Mouse (Mus musculus) right cerebral cortex, adult 2 months (tissue): ENCODE results near the gene Egfem1.

ENCODE experiments used
- DNase-seq, 2 experiments: peaks; one replicate each; pipeline ENCODE4 v3.0.0; 2021 to 2022; ENCODE audit warnings: low spot score in 2 of 2

Egfem1 gene

DNA sequence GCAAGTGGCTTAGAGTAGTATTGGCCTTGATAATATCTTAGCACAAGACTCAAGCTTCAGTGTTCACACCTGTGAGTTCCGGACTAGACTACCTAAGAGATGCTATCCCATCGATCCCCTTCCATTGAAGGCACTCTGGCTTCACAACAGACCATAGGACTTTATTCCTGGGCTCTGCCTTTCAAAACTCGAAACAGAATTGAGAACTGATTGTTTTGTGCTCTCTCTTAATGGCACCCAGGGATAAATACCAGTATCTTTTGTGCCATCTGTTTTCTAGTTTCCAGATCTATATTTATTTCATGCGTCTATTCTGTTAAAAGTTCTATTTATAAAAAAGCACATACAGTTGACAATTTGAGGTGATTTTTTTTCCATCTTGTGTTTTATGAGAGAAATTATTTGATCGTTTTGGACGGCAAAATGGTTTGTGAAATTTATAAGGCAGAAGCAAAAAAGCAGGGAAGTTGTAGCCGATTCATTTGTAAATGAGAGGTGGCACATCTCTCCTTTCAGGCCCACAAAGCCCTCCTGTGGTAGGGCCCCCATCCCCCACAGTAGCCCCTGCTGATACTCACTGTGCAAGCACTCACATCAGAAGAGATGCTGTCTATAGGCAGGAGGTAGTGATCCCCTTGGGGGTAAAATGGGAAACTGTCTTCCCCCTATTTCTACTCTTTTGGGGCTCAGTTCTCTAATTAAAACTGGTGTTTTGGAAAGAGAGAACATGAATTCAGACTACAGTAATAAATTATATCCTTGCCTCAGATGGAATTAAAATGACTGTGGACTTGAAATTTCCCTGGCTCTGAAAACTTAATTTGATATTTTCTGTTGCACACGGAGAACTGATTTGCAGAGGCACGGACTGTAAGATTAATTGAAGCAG, 53.6 kb downstream of the Egfem1 start:
- DNase-seq = peak in 1 of 2 experiments; percentile 16

DNA sequence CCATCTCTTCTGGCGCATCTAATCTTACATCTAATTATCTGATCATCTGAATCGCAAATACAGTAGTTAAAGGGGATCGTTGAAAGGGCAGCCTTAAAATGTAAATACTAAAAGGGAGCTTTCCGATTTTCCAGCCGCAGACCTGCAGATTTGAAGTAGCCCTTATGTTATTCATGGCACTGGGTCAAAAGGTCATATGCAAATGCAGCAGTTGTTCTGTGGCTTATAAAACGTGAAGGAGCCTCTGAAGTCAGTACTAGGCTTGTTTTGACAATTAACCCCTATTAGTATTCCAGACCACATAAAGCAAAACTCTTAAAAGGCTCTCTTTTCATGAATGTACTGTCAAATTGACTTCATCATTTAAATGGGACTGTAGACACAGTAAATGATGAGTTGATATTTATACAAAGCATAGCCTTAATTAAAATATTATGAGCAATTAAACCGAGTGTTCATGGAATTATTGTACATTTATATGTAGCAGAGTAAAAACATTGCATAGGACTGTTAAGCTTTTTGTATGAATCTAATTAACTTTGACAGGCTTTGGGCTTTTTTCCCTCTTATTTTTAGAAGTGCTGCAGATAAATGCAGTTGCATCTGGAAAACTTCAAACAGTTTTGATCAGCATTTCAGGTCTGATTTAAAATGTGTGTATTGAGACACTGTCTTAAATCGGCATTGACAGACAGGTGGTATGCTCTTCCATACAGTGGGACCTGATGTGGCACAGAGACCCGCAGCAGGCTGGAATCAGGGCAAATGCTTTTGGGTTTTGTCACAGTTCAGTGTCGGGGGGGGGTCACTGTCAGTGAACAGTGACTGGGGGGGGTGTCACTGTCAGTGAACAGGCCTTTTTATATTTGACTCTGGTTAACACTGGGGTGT, 54.5 kb downstream of the Egfem1 start:
- DNase-seq = no peak

DNA sequence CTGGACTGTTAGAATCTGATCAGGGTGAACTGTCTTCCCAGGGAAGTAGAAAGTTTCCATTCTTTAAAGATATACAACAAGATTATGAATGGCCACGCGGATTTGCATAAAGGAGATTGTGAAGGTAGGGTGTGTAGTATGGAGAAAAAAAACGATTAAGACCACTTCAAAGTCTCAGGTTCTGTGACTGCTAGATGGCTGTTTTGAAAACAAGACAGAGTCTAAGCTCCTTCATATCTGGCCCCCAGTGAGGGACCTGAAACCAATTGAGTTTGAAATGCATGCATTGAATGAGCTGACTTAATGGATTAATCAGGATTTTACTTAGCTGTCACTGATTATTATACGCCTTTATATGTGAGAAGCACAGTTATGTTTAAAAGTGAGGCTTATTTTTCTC, 86.6 kb downstream of the Egfem1 start:
- no peak for DNase-seq

DNA sequence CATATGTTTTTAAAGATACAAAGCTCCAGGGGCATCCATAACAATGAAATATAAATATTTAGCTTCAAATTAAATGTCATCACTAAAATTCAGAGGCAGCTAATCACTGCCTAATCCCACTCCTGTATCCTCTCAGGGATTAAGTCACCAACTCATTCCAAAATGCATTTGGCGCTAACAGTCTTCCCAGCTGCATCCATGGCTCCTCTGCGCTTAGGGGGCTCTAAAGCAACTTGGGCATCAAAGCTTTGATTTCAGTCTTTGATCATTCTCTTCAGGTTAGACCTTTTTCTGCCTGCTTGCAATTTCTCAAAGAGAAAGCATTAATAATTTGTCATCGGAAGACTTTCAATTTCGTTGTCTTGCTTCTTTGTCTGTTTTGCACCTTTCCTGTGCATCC, 87.2 kb downstream of the Egfem1 start:
- DNase-seq = no peak

DNA sequence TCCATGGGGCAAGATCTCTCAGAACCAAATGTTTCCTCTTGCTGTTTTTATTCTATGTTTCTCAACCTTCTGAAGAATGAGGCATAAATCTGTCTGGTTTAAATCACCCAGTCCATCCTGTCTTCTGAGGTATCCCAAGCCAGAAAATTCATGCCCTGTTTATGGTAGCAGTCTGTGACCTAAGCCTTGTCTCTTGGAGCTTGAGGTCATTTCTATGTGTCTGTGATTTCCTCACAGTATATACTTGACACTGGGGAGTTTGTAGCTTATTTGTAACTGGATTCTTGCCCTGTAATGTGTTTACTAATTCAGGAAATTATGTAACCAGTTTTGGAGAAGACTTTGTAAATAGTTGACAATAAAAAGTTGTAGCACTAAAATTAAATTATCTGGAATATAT, 95.2 kb downstream of the Egfem1 start:
- no peak for DNase-seq

DNA sequence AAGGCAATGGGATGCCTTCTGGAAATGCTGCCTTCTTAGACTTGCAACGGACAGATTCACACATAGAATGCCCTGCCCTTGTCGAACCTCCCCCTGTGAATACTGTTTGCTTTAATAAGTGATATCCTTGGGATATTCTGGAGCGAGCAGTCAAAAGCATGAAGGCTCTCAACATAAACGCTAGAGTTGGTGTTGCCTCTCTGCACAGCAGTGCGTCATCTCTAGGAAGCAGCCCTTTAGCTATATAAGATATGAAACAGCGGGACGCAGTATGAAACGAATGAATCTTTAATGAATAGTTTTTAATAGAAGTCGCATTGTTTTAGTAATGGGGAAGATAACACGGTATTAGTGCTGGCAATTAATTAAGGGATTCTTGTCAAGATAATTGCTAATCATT, 101.2 kb downstream of the Egfem1 start:
- DNase-seq = no peak

DNA sequence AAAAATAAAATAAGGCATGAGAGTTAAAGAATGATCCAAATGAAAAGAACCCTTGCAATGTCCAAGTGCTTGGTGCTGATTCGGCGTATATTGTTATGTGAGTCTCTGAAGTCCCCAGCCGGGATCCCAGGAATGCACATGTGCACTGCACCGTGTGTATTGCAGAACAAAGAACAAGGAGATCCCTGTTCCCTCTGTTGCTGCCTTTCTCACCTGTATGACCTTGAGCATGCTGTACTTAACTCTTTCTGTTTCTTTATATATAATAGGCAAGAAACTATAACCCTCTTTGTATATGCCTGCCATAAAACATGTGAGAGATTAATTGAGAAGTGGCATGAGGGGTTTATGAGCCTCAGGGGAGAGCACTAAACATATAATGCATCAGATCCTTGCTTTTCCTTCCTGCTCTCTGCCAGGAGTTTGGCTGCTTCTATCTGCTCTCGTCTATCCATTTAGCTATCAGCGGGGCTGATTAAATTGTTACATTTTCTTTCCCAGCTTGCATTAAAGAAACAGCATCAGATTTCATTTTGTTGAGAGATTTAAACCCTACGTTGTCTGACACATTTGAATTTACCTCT, 101.9 kb downstream of the Egfem1 start:
- no peak for DNase-seq

DNA sequence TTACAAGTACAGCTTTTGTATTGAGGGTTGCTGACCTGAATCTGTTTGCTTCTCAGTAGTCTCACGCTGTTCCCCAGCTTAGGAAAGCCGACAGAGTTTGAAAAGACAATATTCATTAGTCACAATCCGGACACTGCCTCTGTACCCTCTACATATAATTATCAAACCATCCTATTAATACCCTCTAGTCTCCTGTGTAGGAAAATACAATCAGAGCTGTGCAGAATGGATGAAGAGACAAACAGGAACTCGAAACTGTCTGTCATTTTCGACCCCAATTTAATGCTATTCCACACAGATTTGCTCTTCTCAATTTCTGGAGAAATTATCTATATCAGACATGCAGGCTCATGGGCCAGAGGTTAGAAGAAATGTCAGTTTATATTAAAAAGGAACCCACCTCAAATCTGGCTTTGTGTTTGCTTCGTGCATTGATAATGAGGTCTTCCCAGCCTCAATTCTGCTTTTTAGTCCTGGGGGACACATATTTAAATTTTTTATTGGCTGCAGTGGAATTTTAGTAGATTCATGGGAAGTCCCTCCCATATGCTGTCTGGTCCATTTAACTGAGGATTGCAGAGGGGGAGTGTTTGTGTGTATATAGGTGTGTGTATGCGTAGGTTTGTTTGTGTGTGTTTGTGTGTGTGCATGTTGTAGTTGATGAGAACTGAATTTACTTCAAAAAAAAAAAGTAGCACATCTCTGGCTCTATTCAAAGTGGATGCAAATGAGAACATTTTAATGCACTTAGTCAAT, 102.8 kb downstream of the Egfem1 start:
- DNase-seq = no peak

DNA sequence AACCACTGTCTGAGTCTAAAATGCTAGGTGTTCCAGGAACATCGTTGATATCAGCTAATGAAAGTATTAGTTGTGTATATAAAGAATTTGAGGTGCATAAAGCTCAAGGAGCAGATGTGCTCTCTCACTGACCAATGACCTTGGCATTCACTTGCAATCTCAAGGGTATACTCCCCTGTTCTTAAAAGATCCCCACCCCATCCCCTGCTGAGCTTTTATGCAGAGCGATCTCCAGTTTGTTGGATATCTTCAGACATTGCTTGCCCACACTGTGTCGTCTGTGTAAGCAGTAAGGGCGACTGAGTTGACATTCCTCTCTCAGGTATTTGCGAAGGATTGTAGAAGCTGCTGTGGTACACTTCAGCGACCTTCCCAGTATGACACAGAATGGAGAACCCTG, 108.4 kb downstream of the Egfem1 start:
- DNase-seq = no peak

DNA sequence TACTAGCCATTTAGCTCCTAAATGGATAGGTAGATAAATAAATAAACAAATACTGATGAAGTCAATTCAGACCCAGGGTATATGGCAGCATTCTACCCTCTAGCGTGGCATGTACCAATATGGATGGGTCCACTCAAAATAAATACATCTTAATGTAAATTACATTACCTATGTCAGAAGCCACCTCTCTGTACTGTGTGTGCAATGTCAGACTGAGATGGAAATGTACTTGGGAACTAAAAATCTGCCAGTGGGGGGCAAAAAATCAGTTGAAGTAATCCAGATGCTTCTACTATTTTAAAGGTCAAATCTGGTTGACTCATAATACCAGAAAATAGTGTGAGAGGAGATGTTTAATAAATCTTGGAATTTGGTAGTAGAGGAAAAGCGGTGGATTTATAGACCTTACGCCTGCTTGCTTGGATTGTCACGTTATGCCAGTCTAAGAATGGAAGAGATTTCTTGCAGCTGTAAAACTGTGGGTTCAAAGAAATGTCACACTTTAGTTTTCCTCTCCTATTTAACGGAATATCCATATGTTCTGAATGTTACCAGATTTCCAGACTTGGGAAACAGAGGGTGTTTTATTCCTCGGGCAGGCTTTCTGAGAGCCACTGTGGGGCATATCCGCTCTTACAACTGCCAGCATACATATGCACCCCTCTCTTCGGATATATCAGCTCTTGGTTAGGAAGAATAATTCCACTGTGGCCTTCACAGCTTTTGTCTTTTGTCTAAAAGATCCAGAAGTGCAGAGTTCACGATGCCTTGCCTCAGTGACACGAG, 116.1 kb downstream of the Egfem1 start:
- no peak for DNase-seq

DNA sequence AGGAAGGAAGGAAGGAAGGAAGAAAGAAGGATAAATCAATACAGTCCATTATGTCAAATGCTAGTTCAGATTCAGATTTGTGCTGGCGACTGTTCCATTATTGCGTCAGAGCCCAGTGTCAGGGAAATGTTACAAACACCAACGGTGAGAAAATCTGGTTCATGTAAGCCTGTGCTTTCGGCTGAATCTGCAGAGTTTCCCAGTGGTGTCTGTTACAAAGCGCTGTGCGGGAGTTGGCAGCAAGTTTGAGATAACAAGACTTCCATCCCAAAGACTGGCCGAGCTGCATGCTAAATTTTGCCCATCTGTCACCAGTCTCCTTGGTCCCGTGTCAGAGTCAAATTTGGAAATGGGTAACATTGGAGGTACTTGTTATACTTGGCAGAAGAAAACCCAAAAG, 118.8 kb downstream of the Egfem1 start:
- DNase-seq = no peak

DNA sequence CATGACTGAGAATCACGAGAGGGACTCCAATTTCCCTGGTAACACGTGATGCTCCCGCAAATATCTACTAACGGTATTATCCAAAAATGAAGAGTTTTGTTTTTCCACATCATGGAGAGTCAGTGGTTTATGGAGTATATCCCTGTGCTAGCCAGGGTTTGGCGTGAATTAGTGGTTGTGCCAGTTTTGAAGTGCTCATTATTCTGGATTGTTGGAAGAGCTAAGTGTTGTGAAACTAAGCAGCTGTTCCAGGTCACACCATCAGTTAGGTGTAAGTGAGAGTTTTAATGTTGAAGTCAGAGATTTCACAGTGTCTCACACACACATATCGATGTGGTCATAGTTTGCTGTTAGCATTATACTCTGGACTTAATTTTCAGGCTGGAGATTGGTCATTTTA, 120.7 kb downstream of the Egfem1 start:
- no peak for DNase-seq

DNA sequence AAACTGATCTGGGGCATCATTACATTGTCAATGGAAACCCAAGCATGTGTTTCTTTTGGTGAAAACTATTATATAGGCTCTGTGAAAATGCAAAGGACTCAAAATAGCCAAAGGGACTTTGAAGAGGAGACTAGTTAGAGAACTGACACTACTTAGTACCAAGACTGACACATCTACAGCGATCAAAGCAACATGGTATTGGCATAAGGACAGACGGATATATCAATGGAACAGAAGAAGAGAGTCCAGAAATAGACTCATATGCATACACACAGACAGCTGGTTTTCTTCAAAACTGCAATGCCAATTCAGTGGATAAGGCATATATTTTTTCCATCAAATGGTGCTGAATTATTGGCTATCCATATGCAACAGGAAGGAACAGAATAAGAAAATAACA, 140.6 kb downstream of the Egfem1 start:
- DNase-seq = no peak

DNA sequence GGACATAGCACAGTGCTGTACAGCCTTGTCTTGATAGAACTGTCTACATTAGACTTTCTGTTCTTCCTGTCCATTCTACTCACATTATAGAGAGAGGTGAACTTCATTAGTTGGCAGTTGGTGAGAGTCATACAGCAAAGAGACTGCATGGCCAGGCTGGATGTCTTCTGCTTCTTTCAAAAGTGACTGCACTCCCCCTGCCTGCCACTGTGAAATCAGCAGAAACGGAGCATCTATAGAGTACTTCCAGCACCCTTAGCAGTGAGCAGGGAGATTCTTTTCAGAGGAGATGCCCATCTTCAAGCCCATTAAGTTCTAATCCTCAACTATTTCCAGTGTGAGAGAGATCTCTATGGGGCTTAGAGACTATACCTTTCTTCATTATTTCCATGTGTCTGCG, 147.9 kb downstream of the Egfem1 start:
- DNase-seq = no peak

DNA sequence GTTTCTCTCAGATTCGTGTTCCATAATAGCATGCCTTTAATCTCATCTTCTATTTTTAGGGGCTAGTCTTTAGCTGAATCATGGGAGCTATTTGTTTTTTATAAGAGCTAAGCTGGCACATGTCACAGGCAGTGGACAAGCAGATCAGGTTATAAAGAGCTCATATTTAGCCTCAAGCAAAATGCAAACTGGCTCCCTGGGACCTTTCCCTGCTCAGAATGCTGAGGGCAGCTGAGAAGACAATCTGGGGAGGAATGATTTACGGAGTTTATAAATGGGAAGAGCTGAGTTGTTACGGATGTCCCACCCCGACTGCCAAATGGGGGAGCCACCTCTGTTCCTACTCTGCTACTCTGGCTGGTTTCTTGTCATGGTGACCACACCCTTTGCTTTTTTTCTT, 153.7 kb downstream of the Egfem1 start:
- DNase-seq = no peak

DNA sequence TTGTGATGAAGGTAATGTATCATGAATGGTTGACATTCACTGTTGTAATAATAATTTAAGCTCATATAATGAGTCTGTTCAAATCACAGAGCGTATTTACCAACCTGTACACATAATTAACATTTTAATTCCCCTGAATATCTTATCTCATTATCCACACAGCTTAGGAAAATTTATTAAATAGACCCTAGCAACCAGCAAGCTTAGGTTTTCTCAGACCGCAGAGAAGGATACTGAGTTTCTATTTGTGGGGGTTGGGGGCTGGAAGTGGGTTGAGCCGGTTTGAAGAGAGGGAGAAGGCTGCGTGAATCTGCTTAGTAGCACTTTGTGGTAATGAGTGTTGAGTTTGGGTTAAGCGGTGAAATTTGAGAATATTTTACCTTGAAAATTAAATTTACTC, 154.7 kb downstream of the Egfem1 start:
- DNase-seq = no peak

DNA sequence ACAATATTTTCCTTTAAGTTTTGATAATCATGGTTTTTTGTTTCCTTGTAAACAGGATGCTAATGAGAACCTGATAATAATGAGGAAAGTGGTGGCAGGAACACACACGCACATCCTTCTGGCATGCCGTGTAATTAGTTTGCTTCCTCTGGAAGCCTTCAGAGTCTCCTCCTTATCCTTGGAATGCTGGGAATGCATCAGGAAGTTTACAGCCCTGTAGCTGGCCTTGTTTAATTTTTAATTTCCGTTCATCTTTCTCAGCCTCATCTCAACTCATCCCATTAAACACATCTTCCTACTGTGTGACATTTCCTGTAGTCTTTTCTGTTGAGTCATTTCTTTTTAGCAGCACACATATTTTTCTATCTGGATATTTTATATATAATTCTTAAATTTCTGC, 161.8 kb downstream of the Egfem1 start:
- no peak for DNase-seq

DNA sequence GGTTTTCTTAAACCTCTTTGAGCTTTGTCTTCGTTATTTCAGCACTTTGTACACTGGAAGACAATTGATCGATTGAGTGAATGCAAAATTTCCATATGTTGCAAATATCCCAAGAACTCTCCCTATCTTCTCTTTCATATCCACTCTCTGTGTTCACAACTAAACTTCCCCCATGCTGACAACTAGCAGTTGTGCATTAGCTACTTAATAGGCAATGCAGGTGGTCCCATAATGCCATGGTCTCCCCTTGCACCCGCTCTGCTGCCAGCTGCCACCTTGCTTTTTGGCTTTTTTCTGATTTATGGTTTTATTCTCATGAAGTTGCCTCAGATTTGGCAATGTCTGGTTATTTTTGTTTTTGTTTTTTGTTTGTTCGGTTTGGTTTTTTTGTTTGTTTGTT, 209.8 kb downstream of the Egfem1 start:
- DNase-seq = no peak

DNA sequence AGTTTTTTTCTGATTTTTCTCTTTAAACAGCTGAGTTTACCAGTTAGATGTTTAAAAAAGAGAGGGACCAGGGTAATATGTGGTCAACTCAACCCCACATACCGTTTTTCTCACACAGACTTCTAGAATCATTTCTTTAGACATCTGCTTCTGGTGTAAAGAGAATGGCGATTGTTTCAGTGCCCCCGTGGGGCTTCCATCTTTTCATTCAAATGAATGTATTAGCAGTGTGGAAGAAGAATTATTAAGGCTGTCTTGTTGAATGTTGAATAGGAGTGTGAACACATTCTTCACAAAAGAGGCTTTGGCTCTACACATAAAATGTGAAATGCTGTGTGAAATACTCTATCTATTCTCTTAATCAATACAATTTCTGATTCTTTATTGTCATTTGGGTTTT, 210.4 kb downstream of the Egfem1 start:
- no peak for DNase-seq

DNA sequence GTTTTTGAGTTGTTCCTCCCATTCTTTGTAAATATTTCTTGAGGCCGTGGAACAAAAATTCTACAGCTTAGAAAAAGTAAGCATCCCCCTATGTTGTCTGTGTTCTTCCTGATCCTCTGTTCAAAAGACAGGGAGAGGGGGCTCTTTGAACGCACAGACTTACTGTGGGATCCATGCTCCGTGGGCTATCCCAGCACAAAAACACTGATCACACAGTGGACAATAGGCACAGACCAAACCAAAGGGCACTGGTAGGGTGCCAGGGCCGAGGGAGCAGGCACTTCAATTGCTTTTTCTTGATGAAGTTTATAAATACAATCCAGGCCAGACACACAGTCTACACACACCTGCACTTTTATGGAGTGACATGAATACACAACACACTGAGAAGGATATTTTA, 211.4 kb downstream of the Egfem1 start:
- DNase-seq = no peak

DNA sequence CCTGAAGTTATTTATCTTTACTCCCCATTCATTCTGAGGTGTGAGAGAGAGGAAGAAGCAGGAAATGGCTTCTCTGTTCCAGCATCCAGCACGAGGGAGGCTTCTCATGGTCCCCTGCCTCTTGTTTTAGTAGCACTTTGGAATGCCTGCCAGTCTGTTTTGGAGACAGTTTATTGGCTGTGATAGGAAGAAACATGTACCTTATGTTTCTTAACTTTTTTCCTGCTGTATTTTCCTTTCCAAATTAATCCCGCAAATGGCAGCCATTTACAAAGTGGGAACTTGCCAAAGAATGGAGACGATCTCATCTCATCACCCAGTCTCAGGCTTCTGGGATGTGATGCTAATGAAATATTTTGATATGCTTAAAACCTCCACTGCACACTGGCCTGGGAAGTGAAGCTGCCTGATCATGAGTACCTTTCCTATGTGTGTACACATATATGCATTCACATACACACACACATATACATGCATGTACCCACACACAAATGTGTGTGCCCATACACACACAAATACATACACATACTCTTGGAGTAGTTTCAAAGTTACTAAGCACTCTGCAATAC, 260.5 kb downstream of the Egfem1 start:
- no peak for DNase-seq
